Mouse (Mus musculus) right cerebral cortex, postnatal 25 days (tissue): ENCODE data around the gene Bmpr1b.
"Not testable (repeated sequence)": the region's sequence is repeated elsewhere in the genome, so short reads cannot be mapped to it uniquely, and the experiment has no call there.

ENCODE experiments used
- DNase-seq: peaks from one replicate; pipeline ENCODE4 v3.0.0; 2022

The Bmpr1b gene

GRCm38 (mm10) chr3:142168863-142169521 is at the start of gene Bmpr1b:
TSS of gene Bmpr1b (minus strand) at chr3:142169425.
- DNase-seq: peak; percentile 75

GRCm38 (mm10) chr3:142212821-142213220 is 43.6 kb upstream of the Bmpr1b start:
- DNase-seq: no peak

GRCm38 (mm10) chr3:142212186-142212585 is 43.0 kb upstream of the Bmpr1b start:
- DNase-seq: no peak

- no peak for DNase-seq
Observed at GRCm38 (mm10) chr3:142209981-142210380, 40.8 kb upstream of the Bmpr1b start.

- no peak for DNase-seq
Observed at GRCm38 (mm10) chr3:142209057-142209456, 39.8 kb upstream of the Bmpr1b start.

- no peak for DNase-seq
Observed at GRCm38 (mm10) chr3:142207488-142207887, 38.3 kb upstream of the Bmpr1b start.

GRCm38 (mm10) chr3:142206316-142206715 is 37.1 kb upstream of the Bmpr1b start:
- DNase-seq: no peak

GRCm38 (mm10) chr3:142196142-142196541 is 26.9 kb upstream of the Bmpr1b start:
- DNase-seq: no peak

GRCm38 (mm10) chr3:142191627-142192026 is 22.4 kb upstream of the Bmpr1b start:
- DNase-seq: not testable (repeated sequence)

GRCm38 (mm10) chr3:142186551-142186950 is 17.3 kb upstream of the Bmpr1b start:
- no peak for DNase-seq

- peak; percentile 14 for DNase-seq
Observed at GRCm38 (mm10) chr3:142173996-142174395, 4.8 kb upstream of the Bmpr1b start.

- DNase-seq: no peak
Observed at GRCm38 (mm10) chr3:142168251-142168862, 868 bp downstream of the Bmpr1b start.

GRCm38 (mm10) chr3:142164981-142165380 is 4.2 kb downstream of the Bmpr1b start:
- DNase-seq: no peak

- DNase-seq: no peak
Observed at GRCm38 (mm10) chr3:142163896-142164295, 5.3 kb downstream of the Bmpr1b start.

- no peak for DNase-seq
Observed at GRCm38 (mm10) chr3:142161405-142161804, 7.8 kb downstream of the Bmpr1b start.

- DNase-seq: no peak
Observed at GRCm38 (mm10) chr3:142151980-142152379, 17.2 kb downstream of the Bmpr1b start.

- DNase-seq: no peak
Observed at GRCm38 (mm10) chr3:142138796-142139195, 30.4 kb downstream of the Bmpr1b start.

GRCm38 (mm10) chr3:142126379-142126778 is 42.8 kb downstream of the Bmpr1b start:
- DNase-seq: no peak

- no peak for DNase-seq
Observed at GRCm38 (mm10) chr3:142125556-142125955, 43.7 kb downstream of the Bmpr1b start.

- DNase-seq: no peak
Observed at GRCm38 (mm10) chr3:142124255-142124654, 45.0 kb downstream of the Bmpr1b start.

- DNase-seq: no peak
Observed at GRCm38 (mm10) chr3:142122376-142122775, 46.8 kb downstream of the Bmpr1b start.

GRCm38 (mm10) chr3:142120795-142121194 is 48.4 kb downstream of the Bmpr1b start:
- DNase-seq: no peak

- no peak for DNase-seq
Observed at GRCm38 (mm10) chr3:142114762-142115316, 54.4 kb downstream of the Bmpr1b start.

GRCm38 (mm10) chr3:142114190-142114589 is 55.0 kb downstream of the Bmpr1b start:
- DNase-seq: no peak
